Mouse (Mus musculus) heart, postnatal 0 days (tissue): ENCODE measurements around the gene Dlg2.

Experiments used
- CTCF ChIP-seq: IDR thresholded peaks from 2 replicates; pipeline ENCODE4 v1.5.1; 2016; ENCODE audit warnings: antibody characterized with exemption, control low read depth, low read depth
- EP300 ChIP-seq: IDR thresholded peaks from 2 replicates; pipeline ENCODE4 v1.6.1; 2016; ENCODE audit warnings: antibody characterized with exemption, low read depth

DNA sequence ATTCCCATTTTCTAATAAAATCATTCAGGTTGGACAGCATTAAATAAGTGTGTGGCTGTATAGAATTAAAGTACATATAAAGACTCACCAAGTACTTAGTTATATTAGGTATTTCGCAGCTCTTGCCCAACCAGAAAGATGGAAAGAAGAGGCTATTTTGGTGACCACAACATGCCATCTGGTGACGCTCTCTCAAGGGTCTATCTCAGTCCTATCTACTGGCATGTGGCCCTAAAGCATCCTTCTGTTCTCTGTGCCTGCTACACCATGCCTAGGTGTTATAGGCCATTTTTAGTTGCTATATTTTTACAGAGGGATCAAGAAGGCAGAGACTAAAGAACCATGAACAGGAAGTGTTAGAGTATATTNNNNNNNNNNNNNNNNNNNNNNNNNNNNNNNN, 1629.5 kb downstream of the Dlg2 start:
- TF ChIP-seq CTCF (no peak), EP300 (no peak)
